Mouse (Mus musculus): Measurements from ENCODE around the gene Cdk20. TPM values are rescaled to one million over a fixed set of nuclear protein-coding genes. Genes with fewer than 3 reads are reported as not detected.

Cdk20 gene
- polyA plus RNA-seq, 1 experiment from 2014 or later = 27.3 TPM

DNA sequence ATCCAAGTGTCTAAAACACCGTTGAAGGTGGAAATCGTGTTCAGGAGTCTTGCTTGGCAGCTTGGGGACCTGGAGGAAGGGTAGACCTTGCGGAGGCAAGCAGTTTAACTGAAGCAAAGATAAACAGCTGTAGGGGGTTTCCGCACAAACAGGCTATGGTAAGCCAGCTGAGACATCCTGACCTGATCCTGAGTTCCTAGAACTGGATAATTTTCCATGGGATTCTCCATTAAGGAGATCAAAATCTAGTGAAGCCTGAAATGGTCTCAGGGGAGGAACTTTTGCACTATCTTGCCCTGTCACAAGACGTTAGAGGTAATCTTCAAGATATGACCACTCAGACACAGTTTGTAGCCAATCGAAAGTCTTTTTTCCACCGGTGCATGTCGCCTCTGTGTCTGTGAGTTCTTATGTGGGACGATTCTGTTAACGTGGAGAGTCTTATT, 29.6 kb upstream of the Cdk20 start:
- no peak overlapping the region for H3K4me3 ChIP-seq (ENCODE audit: low read length)
- H3K4me1 ChIP-seq (ENCODE audit: control insufficient read depth, insufficient read depth, low read depth, low read length) = no peaks in the 10 kb centered on the region
- no peaks in the 10 kb centered on the region for H3K36me3 ChIP-seq (ENCODE audit: control insufficient read depth, insufficient read depth, low read length)
- no peak overlapping the region for H3K9ac ChIP-seq (ENCODE audit: low read depth, low read length)
- no peaks in the 10 kb centered on the region for H3K27me3 ChIP-seq (replicated peaks; ENCODE audit: control insufficient read depth, insufficient read depth, low read length)
- no peak overlapping the region for H3K27ac ChIP-seq (ENCODE audit: low read depth, low read length)
- 89% methylated on average over 10 of the region's 10 CpGs for WGBS
- no peak for ATAC-seq
- H3K4me2 ChIP-seq (ENCODE audit: low read length) = no peak overlapping the region
- H3K9me3 ChIP-seq (ENCODE audit: control insufficient read depth, low read length) = no peaks in the 10 kb centered on the region

DNA sequence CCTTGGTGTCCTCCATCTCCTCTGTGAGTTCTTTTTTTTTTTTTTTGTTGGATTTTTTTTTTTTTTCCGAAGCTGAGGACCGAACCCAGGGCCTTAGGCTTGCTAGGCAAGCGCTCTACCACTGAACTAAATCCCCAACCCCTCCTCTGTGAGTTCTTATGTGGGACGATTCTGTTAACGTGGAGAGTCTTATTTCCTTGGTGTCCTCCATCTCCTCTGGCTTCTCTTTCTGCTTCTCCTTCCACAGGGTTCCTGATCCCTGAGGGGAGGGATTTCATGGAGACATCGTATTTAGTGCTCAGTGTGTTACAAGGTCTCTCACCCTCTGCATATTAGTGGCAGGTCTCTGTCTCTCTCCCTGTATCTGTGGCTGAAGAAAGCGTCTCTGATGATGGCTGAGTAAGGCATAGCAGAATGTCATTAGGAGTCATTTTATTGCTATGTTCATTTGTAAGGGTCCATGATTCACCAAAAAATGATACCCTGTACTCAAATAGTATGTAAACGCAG, 29.1 kb upstream of the Cdk20 start:
- Histone ChIP-seq H3K9ac (ENCODE audit: low read depth, low read length) (no peak overlapping the region), H3K4me3 (ENCODE audit: low read length) (no peak overlapping the region), H3K27ac (ENCODE audit: low read depth, low read length) (no peak overlapping the region), H3K9me3 (ENCODE audit: control insufficient read depth, low read length) (no peaks in the 10 kb centered on the region), H3K36me3 (ENCODE audit: control insufficient read depth, insufficient read depth, low read length) (no peaks in the 10 kb centered on the region), H3K27me3 (replicated peaks; ENCODE audit: control insufficient read depth, insufficient read depth, low read length) (no peaks in the 10 kb centered on the region), H3K4me1 (ENCODE audit: control insufficient read depth, insufficient read depth, low read depth, low read length) (no peaks in the 10 kb centered on the region), H3K4me2 (ENCODE audit: low read length) (no peak overlapping the region)
- 92% methylated on average over 8 of the region's 8 CpGs for WGBS
- ATAC-seq = no peak

DNA sequence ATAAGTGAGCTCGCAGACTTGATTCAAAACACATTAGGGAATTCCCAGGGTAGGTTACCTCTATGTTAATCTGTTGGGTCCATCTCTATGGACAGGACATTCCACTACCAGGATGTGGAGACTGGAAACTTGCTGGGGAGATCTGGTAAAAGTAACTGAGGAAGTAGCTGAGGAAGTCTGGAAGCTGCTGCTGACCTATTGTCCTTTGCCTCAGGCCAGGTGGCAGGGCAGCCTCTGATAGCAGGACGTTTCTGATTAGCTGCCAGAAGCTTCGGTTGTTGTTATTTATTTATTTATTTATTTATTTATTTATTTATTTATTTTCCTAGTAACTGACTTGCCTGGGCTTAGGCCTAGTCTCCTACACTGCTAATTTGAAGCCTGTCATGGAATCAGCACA, 28.6 kb upstream of the Cdk20 start:
- Histone ChIP-seq H3K27me3 (replicated peaks; ENCODE audit: control insufficient read depth, insufficient read depth, low read length) (no peaks in the 10 kb centered on the region), H3K4me3 (ENCODE audit: low read length) (no peak overlapping the region), H3K36me3 (ENCODE audit: control insufficient read depth, insufficient read depth, low read length) (no peaks in the 10 kb centered on the region), H3K4me1 (ENCODE audit: control insufficient read depth, insufficient read depth, low read depth, low read length) (no peaks in the 10 kb centered on the region), H3K9ac (ENCODE audit: low read depth, low read length) (no peak overlapping the region), H3K4me2 (ENCODE audit: low read length) (no peak overlapping the region), H3K9me3 (ENCODE audit: control insufficient read depth, low read length) (no peaks in the 10 kb centered on the region), H3K27ac (ENCODE audit: low read depth, low read length) (no peak overlapping the region)
- WGBS = 81% methylated on average over 3 of the region's 3 CpGs
- ATAC-seq = no peak

DNA sequence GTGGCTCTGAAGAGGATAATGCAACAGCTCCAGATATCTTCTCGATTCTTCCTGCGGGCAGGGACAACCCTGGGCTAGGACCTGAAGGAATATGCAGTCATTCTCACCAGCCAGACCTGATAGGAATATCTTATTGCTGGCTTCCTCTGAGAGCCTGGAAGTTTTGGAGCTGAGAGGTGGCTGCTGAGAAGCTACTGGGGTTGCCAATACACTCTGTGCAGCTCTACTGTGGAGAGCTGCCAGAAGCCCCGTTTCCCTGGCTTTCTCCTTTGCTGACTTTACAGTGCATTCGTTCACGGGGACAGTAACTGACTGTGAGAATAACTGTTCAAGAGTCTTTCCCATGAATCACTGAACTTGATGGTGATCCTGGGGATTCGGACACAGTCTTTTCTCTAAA, 26.6 kb upstream of the Cdk20 start:
- Histone ChIP-seq H3K27me3 (replicated peaks; ENCODE audit: control insufficient read depth, insufficient read depth, low read length) (no peaks in the 10 kb centered on the region), H3K4me3 (ENCODE audit: low read length) (no peak overlapping the region), H3K9me3 (ENCODE audit: control insufficient read depth, low read length) (no peaks in the 10 kb centered on the region), H3K27ac (ENCODE audit: low read depth, low read length) (no peak overlapping the region), H3K9ac (ENCODE audit: low read depth, low read length) (no peak overlapping the region), H3K4me1 (ENCODE audit: control insufficient read depth, insufficient read depth, low read depth, low read length) (no peaks in the 10 kb centered on the region), H3K36me3 (ENCODE audit: control insufficient read depth, insufficient read depth, low read length) (no peaks in the 10 kb centered on the region), H3K4me2 (ENCODE audit: low read length) (no peak overlapping the region)
- no peak for ATAC-seq
- WGBS = 77% methylated on average over 6 of the region's 6 CpGs

DNA sequence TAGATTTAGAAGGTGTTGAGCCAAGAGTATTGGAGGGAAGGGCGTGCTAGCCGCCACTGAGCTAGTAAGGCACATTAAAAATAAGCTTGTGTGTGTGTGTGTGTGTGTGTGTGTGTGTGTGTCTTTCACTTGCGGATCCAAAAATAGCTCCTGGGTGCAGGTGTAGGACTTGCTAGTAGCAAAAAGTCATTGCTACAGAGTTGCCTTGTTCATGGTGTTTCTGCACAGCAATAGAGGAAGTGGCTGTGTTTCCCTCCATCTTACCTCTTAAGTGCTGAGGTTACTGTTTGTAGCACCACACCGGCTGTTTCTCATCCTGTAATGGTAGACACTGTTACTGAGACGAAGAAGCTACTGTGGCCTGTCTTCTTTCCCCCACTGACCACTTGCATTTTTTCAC, 24.1 kb upstream of the Cdk20 start:
- WGBS = 97% methylated on average over 5 of the region's 5 CpGs
- H3K9me3 ChIP-seq (ENCODE audit: control insufficient read depth, low read length) = no peaks in the 10 kb centered on the region
- H3K36me3 ChIP-seq (ENCODE audit: control insufficient read depth, insufficient read depth, low read length) = no peaks in the 10 kb centered on the region
- no peak overlapping the region for H3K4me2 ChIP-seq (ENCODE audit: low read length)
- H3K9ac ChIP-seq (ENCODE audit: low read depth, low read length) = no peak overlapping the region
- no peak overlapping the region for H3K27ac ChIP-seq (ENCODE audit: low read depth, low read length)
- no peak for ATAC-seq
- no peaks in the 10 kb centered on the region for H3K27me3 ChIP-seq (replicated peaks; ENCODE audit: control insufficient read depth, insufficient read depth, low read length)
- no peak overlapping the region for H3K4me3 ChIP-seq (ENCODE audit: low read length)
- no peaks in the 10 kb centered on the region for H3K4me1 ChIP-seq (ENCODE audit: control insufficient read depth, insufficient read depth, low read depth, low read length)

DNA sequence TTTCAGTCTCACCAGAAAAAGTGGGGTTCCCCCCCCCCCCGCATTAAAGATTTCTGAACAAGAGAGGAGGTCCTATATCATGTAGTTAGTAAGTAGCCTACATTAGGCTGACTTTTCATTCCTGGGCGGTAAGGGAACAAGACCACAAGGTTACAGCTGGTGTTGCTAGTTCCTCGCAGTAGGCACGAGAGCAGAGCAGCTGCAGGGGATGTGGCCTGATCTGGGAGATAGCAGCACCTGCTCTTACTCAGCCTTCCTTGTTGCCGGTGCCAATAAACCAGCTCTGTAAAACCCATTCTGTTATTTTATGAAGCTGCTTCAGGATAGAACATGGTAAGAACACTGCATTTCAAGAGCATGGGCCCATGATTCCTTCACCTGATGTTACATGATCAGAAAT, 21.5 kb upstream of the Cdk20 start:
- Histone ChIP-seq H3K4me1 (ENCODE audit: control insufficient read depth, insufficient read depth, low read depth, low read length) (no peaks in the 10 kb centered on the region), H3K9ac (ENCODE audit: low read depth, low read length) (no peak overlapping the region), H3K27ac (ENCODE audit: low read depth, low read length) (no peak overlapping the region), H3K36me3 (ENCODE audit: control insufficient read depth, insufficient read depth, low read length) (no peaks in the 10 kb centered on the region), H3K9me3 (ENCODE audit: control insufficient read depth, low read length) (no peaks in the 10 kb centered on the region), H3K4me3 (ENCODE audit: low read length) (no peak overlapping the region), H3K4me2 (ENCODE audit: low read length) (no peak overlapping the region), H3K27me3 (replicated peaks; ENCODE audit: control insufficient read depth, insufficient read depth, low read length) (no peaks in the 10 kb centered on the region)
- no peak for ATAC-seq
- 87% methylated on average over 5 of the region's 5 CpGs for WGBS

DNA sequence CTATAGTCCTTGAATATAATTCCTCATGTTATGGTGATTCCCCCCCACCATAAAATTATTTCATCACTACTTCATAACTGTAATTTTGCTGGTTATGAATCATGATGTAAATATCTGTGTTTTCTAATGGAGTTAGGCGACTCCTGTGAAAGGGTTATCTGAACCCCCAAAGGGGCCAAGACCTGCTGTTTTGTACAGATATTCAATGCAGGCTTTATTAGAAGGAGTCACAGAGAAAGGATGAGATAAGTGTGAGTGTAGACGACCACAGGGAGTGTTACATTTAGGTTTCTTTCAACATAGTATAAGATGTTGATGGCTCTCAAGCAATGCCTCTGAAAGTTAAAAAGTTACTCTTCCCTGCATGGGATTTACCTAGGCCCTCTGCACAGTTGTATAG, 20.8 kb upstream of the Cdk20 start:
- H3K4me2 ChIP-seq (ENCODE audit: low read length) = no peak overlapping the region
- no peak overlapping the region for H3K27ac ChIP-seq (ENCODE audit: low read depth, low read length)
- no peaks in the 10 kb centered on the region for H3K27me3 ChIP-seq (replicated peaks; ENCODE audit: control insufficient read depth, insufficient read depth, low read length)
- H3K9ac ChIP-seq (ENCODE audit: low read depth, low read length) = no peak overlapping the region
- no peaks in the 10 kb centered on the region for H3K9me3 ChIP-seq (ENCODE audit: control insufficient read depth, low read length)
- ATAC-seq = no peak
- no peaks in the 10 kb centered on the region for H3K4me1 ChIP-seq (ENCODE audit: control insufficient read depth, insufficient read depth, low read depth, low read length)
- no peaks in the 10 kb centered on the region for H3K36me3 ChIP-seq (ENCODE audit: control insufficient read depth, insufficient read depth, low read length)
- WGBS = 78% methylated on average over 2 of the region's 2 CpGs
- no peak overlapping the region for H3K4me3 ChIP-seq (ENCODE audit: low read length)

DNA sequence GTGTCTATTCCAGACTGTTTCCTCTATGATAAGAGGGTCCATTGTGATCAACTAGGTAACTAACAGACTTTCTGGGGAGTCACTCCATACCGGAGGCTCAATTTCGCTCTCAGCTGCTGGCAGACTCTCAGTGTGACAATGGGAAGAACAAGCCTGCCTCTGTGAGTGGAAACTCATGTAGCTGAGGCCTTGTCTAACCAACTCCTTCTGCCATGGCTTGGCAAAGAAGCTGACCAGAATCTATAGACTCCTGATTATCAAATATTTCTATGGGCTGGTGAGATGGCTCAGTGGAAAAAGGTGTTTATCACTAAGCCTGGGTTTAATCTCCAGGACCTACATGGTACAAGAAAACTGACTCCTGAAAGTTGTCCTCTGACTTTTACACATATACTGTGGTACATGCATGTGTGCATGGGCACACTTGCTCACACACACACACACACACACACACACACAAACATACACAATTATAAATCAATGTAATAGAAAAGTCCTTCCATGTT, 19.3 kb upstream of the Cdk20 start:
- 82% methylated on average over 2 of the region's 2 CpGs for WGBS
- Histone ChIP-seq H3K4me2 (ENCODE audit: low read length) (no peak overlapping the region), H3K4me1 (ENCODE audit: control insufficient read depth, insufficient read depth, low read depth, low read length) (no peaks in the 10 kb centered on the region)

DNA sequence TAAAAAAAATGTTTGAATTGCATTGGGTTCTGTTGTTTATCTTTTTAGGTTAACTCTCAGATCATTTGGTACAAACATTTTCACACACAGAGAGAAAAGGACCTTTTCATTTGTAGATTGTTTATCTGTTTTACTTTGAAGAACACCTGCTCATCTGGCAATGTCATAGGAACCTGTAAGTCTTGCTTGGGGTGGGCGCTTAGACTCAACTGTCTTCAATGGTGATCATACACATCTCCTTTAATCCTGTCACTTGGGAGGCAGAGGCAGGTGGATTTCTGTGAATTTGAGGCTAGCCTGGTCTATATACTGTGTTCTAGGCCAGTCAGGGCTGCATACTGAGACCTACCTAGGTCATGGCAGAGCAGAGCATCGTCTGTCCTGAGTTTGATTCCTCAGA, 16.5 kb upstream of the Cdk20 start:
- H3K4me1 ChIP-seq (ENCODE audit: control insufficient read depth, insufficient read depth, low read depth, low read length) = no peaks in the 10 kb centered on the region
- no peak overlapping the region for H3K4me3 ChIP-seq (ENCODE audit: low read length)
- ATAC-seq = no peak
- no peaks in the 10 kb centered on the region for H3K36me3 ChIP-seq (ENCODE audit: control insufficient read depth, insufficient read depth, low read length)
- WGBS = 80% methylated on average over 2 of the region's 2 CpGs
- no peak overlapping the region for H3K9ac ChIP-seq (ENCODE audit: low read depth, low read length)
- H3K4me2 ChIP-seq (ENCODE audit: low read length) = no peak overlapping the region
- H3K27me3 ChIP-seq (replicated peaks; ENCODE audit: control insufficient read depth, insufficient read depth, low read length) = no peaks in the 10 kb centered on the region
- H3K9me3 ChIP-seq (ENCODE audit: control insufficient read depth, low read length) = no peaks in the 10 kb centered on the region
- H3K27ac ChIP-seq (ENCODE audit: low read depth, low read length) = no peak overlapping the region

More for the DNA sequence above, 19.3 kb upstream of the Cdk20 start:
- Histone ChIP-seq H3K9ac (ENCODE audit: low read depth, low read length) (no peak overlapping the region), H3K27me3 (replicated peaks; ENCODE audit: control insufficient read depth, insufficient read depth, low read length) (no peaks in the 10 kb centered on the region), H3K36me3 (ENCODE audit: control insufficient read depth, insufficient read depth, low read length) (no peaks in the 10 kb centered on the region), H3K9me3 (ENCODE audit: control insufficient read depth, low read length) (no peaks in the 10 kb centered on the region), H3K4me3 (ENCODE audit: low read length) (no peak overlapping the region), H3K27ac (ENCODE audit: low read depth, low read length) (no peak overlapping the region)
- ATAC-seq = no peak
